Mouse (Mus musculus): ENCODE measurements around the gene Poc5.

The Poc5 gene

DNA sequence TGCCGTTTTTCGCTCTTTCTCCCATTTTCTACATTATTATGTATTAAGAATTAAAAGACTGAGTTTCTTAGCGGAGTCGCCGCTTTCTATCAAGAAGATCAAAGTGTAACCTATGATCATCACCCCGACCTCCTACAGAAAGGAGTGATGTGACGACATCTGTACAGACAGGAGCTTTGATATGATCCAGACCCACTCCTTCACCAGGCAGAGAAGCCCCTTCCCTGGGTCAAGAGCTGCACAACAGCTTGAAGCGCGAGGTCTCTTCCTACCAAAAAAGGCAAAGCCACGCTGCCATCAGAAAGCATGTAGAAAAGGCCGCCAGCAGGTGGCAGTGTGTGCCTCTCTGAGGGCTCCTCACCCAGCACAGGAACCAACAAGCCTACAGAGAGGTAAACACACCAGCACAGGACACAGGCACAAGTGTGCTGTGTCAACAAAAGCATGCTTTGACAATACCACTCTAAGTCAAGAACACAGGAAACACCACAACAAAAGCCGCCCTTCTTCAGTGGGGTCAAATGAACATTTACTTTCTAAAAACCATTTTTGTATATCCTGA, 43.6 kb downstream of the Poc5 start:
- peak; percentile 66 to 70 for DNase-seq (ENCODE audit: low spot score in 2 of 2)

DNA sequence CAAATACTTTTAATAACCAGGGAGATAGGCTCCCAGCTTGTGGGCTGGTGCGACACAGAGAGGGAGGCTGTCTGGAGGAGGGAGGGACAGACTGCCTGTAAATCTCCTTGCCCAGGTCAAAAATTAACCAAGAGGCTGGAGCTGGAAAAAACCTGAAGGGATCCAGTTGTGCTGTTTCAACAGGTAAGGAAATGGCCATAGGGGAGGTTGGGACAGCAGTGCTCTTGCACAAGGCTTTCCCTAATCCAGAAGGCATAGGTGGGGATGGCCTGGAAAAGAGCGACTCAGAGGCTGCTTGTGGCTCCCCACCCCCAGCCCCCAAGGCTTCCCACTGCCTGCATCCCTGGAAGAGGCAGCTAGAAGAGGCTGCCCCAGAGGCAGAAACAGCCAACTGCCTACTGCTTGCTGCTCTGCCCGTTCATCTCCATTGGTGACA, 44.3 kb downstream of the Poc5 start:
- no peak for DNase-seq (ENCODE audit: low spot score in 2 of 2)

DNA sequence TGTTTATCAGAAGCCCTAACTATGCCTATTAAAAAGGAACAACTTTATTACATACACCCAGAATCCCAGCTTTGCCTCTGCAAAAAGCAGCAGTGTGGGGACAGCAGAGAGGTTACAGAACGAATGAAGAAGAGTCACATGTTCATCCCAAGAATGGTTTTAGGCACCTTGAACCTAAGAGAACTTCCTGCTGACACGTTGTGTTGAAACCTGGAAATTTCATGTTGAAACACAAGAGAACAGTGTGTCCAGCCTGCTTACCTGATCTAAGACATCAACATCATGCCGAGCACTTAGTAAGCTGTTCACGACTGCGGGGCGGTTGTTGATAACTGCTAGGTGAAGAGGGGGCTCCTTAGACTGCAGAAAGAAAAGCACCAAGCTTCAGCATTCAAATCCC, 44.9 kb downstream of the Poc5 start:
- no peak for DNase-seq (ENCODE audit: low spot score in 2 of 2)

DNA sequence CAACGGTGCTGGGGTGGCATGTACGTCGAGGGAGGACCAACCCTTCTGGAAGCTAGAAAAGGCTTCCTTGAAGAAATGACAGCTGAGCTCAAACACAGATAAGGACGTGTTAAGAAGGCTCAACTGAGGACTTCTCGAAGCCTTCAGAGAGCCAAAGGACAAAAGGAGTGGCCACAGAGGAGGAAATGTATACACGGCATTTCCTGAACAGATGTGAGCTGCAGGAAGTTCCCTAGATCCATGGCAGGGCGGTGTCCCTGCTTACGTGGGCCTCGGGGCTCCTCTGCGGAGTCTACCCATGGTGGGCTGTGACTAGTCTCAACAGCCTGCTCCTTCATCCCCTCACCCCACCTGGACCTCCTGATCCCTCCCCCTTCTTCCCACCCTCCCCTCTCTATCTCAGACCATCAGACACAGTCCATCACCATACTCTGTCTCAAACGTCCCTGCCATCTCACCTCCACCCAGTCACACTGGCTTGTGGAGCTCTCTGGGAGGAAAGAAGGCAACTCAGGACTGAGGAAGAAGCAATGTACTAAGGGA, 45.6 kb downstream of the Poc5 start:
- no peak for DNase-seq (ENCODE audit: low spot score in 2 of 2)

DNA sequence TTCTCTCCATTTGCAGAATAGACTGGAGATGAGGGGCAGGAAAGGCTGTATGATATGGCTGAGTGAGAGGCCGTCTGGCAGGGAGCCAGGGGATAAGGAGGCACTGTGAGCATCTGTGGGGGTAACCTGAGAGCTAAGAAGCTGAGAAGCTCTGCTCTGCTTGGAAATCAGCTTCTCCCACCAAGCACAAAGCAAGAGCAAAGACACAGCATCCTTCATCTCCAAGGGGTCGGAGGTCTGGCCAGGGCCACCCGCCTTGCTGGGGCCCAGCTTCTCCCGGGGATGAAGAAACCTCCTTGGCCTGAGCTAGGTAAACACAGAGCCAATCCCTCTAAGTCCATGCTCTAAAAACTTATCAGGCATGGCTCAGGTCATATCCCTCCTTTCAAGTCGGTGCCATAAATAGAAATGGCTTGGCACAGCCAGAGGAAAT, 46.8 kb downstream of the Poc5 start:
- no peak for DNase-seq (ENCODE audit: low spot score in 2 of 2)

DNA sequence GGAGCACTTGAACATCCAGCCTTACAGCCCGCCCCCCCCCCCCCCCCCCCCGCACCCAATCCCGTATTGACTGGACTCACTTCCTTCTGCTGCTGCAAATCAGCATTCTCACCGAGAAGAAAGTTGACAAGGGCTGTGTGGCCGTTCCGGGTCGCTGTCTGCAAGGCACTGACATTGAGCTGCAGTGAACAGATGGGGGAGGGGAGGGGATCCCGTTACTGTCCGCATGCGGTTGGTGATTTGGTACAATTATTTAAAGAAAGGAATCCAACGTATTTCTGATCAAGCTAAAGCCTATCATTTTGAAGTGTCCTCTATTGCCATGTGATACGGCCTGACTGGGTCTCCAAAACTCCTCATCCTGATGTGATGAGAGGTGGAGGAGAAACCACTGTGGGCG, 47.7 kb downstream of the Poc5 start:
- DNase-seq (ENCODE audit: low spot score in 2 of 2) = peak in 1 of 2 experiments; percentile 25

DNA sequence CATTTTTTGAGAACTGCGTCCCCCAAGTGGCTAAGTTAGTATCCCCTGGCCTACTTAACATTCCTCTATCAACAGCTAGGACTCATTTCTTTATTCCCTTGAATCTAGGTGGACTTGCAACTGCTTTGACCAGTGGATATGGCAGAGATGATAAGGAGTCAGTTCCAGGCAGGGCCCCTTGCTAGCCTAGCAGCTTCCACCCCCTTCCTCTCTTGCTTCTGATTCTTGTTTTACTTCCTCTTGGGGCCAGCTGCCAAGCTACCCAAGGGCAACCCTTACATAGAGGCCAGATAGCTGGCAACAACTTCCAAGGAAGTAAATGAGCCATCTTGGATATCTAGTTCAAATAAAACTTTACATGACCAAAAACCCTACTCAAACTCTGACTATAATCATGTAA, 48.8 kb downstream of the Poc5 start:
- peak; percentile 13 for DNase-seq (ENCODE audit: low spot score in 2 of 2)

DNA sequence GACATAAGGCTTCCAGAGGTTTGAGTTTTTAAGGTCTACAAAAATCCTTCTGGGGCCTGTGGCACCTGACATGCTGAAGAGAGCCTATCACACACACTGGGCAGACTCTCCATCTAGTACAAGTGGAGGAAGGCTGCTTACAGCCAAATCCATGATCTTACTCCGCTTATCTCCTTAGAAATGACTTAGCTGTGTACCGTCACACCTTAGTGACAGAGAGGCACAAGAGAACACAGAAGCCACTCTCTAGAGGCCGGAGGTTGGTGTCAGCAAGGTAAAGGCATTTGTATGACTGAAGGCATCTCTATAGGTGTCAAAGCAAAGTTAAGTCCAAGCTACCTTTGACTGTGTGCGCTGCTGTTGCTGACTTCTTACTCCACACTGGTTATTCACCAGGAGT, 52.3 kb downstream of the Poc5 start:
- DNase-seq (ENCODE audit: low spot score in 2 of 2) = no peak

DNA sequence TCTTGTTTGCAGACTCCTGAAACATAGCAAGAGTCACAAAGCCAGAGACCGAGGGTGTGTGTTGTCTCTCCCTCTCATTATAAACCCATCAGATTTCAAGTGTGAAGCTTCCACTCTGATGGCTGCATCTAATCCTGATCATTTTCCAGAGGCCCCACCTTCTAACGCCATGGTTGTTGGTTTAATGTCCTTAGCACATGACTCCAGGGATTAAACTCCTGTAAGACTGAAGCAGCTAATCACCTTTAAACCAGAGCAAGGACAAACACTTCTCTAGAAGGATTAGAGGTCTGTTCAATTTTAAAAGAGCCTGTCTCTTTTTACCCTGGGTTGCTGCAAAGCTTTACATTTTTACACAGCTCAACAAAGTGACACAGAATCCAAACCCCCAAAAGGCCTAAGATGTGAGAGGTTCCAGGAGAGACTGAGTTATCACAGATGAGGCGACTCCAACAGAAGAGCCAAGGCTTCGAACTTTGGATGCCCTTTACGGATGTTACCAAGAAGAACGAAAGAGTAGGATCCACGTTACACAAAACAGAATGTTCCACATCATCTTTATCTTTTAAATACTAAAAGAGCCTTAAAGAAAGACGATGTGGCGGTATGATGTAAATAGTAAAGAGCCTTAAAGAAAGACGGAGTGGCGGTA, 62.2 kb downstream of the Poc5 start:
- no peak for DNase-seq (ENCODE audit: low spot score in 2 of 2)

DNA sequence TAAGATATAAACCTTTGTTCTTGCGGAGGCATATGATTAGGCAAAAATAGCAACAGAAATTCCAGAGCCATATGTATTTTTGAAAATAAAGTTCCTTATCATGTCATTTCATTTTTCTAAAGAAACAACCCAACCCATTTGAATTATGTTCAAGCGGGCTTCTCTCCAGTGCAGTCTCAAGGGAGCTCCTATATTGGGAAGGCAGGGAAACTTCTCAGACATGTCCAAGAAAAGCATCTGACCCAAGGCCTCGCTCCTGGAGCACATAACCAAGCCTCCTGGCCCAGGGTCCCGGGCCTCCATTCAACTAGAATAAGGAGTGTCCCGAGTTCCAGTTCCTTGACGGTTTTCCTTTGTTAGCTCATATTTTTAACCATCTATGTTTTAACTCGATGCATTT, 62.8 kb downstream of the Poc5 start:
- DNase-seq (ENCODE audit: low spot score in 2 of 2) = no peak

DNA sequence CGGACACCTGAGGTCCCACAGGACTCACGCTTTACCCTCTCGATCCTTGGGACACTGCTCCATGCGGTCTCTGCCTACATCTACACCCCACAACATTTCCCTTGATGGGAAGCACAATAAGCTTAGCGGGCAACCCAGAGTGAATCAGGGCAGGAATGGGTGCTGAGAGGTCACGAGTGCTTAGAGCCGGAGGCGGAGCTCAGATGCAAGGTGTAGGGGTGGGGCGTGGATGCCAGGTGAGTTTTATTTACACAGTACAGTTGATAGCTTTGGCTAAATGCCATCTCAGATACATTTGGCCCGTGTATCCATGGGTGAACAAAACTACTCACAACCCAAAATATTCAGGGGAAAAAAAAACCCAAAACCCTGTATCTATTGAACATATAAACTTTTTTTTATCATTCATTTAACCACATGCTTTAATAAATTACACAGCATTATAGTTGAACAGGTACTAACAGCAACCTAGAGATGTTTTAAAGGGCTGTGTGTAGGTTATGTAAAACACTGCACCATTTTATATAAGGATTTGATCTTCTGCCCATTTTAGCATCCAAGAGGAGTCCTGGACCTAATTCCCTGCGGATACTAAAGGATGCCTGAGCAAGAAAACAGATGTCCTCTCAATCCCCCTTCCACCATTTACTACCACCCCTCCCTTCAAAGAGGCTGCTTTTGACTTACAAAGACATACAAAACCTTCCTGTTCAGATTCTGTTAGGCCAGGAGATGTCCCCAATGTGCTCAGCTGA, 63.5 kb downstream of the Poc5 start:
- no peak for DNase-seq (ENCODE audit: low spot score in 2 of 2)

DNA sequence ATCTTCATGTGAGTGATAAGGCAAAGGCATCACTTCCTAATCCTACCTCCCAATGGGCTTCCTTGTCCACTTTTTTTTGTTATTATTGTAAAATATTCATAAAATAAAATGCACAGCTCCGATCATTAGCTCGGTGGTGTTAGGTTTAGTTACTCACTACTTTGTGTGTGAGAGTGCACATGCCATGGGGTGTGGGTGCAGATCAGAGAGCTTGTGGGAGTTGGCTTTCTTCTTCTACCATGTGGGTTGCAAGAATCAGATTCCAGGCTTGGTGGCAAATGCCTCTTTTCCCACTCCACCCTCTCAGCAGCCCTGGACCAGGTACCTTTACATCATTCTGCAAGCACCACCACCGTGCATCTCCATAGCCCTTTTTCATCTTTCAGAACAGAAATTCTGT, 64.5 kb downstream of the Poc5 start:
- no peak for DNase-seq (ENCODE audit: low spot score in 2 of 2)

DNA sequence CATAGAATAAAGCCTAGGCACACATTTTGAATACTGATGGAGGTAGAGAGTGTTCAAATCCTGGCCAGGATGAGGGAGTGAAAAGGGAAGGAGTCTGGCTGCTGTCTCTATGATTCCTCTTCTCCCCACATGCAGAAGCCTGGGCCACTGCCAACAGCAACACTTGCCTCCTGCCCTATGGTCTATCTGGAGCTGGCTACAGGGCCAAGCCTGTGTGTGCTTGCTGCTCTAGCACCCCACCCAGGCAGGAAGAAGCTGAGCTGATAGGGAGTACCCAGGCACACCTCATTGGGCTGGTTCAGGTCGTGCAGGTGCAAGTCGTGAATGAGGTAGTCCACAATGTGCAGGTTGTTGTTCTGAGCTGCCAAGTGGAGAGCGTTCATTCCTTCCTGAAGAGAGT, 66.2 kb downstream of the Poc5 start:
- DNase-seq (ENCODE audit: low spot score in 2 of 2) = no peak

DNA sequence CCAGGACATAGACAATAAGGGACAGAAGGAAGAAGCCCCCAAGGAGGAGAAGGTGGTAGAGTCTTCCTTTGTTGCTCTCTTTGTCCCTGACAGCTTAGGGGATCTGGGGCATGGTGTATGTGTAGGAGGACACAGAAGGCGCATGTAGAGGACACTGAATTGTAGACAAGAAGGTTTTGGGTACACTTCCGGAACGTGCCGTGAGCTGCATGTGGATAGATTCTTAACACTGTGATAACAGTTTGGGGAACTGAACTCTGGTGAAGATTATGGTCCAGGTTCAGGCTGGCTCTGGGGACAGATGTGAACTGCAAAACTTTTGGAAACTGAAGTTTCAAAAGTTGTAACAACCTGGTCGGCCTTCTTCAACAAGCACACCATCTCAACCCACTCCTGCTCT, 69.5 kb downstream of the Poc5 start:
- DNase-seq (ENCODE audit: low spot score in 2 of 2) = no peak

DNA sequence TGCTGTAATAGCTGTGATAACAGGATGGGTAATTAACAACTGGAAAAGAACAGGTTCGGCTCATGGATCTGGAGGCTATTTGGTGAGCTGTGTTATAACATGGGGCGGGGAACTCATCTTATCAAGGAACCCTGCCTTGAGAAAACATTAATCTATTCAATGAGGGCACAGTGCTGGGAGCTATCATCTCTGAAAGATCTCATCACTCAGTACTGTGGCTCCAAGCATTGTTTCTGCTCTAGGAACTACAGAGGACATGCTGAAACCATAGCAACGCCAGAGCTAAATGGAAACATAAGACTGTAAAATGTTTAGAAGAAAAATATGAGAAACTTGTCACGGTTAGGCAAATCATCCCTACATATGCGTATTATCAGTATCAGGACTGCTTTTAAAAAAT, 69.9 kb downstream of the Poc5 start:
- no peak for DNase-seq (ENCODE audit: low spot score in 2 of 2)

DNA sequence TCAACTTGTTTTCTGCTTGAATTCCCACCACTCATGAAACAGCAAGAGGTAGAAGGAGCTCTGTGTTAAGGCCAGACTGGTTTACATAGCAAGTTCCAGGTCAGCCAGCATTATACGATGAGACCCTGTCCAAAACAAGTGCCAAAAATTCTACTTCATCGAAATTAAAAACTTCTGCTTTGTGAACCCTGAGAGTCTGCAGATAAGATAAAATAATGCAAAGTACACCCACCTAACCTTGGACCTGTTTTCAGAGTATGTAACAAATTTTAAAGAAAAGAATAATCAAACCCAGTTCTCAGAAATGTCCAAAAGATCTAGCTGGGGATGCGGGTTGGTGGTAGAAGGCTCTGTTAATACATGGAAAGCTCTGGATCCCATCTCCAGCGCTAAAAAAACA, 70.5 kb downstream of the Poc5 start:
- no peak for DNase-seq (ENCODE audit: low spot score in 2 of 2)

DNA sequence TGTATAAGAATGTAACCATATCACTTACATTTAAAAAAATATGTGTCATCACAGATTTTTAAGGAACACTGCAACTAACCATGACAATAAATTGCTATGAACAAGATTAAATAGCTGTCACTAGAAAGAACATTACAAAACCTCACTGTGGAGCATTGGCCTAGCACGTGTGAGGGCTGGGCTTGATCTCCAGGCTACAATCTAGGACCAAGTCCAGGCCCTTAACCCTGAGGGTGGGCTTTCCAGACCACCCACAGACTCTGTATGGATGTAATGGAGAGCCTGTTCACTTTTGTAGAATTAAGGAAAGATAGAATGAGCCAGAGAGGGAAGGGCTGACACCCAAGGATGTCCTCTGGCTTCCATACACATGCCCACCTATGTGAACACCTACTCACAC, 74.5 kb downstream of the Poc5 start:
- DNase-seq (ENCODE audit: low spot score in 2 of 2) = no peak

DNA sequence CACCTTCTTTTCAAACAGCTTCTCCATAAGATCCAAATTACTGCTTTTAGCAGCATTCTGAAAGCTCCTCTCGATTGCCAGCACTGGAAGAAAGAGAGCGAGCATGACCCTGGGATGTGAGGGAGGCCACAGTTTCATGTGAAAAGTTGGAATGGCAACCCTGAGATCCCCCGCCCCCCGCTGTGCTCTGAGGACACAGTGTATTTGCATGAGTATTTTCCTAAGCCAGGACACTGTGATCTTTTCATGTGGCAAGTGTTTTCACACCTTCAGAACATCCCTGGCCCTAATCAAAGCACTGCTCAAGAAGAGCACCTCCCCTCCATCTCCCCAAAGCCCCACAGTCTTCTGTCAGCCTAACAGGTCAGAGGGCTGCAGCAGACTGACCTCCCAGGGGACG, 77.2 kb downstream of the Poc5 start:
- no peak for DNase-seq (ENCODE audit: low spot score in 2 of 2)
